Mouse (Mus musculus) embryonic facial prominence, embryonic 14.5 days (tissue): ENCODE data around the gene Anapc5. TPM values are rescaled to one million over a fixed set of nuclear protein-coding genes. Genes with fewer than 3 reads are reported as not detected.

Experiments used
- ATAC-seq: fragments of 200-750 bp; cut with Nextera tagmentation; 2 replicates; pipeline ENCODE4 v1.8.0; 2017; ENCODE audit warnings: low read depth, moderate number of reproducible peaks, moderate TSS enrichment
- DNase-seq: peaks from one replicate; pipeline ENCODE4 v3.0.0-alpha.2; 2015; ENCODE audit warnings: low spot score
- H3K27ac ChIP-seq: fragments of 300-500 bp; sonication (generic); replicated peaks from 2 replicates; pipeline ENCODE4 v1.5.1; 2014; ENCODE audit warnings: low read depth, mild to moderate bottlenecking, low read length, moderate library complexity
- H3K27me3 ChIP-seq: fragments of 300-500 bp; sonication (generic); replicated peaks from 2 replicates; pipeline ENCODE4 v1.6.1; 2014; ENCODE audit warnings: low read length; ENCODE audit not compliant: control insufficient read depth, insufficient read depth
- H3K36me3 ChIP-seq: fragments of 300-500 bp; sonication (generic); 2 replicates; pipeline ENCODE4 v1.6.1; 2014; ENCODE audit warnings: low read length, mixed read lengths; ENCODE audit not compliant: control insufficient read depth, insufficient read depth
- H3K4me1 ChIP-seq: fragments of 300-500 bp; sonication (generic); 2 replicates; pipeline ENCODE4 v1.6.1; 2014; ENCODE audit warnings: antibody characterized with exemption, low read length; ENCODE audit not compliant: control insufficient read depth, insufficient read depth
- H3K4me2 ChIP-seq: fragments of 300-500 bp; sonication (generic); 2 replicates; pipeline ENCODE4 v1.6.1; 2014; ENCODE audit warnings: low read depth, mild to moderate bottlenecking, low read length, moderate library complexity, mixed read lengths
- H3K4me3 ChIP-seq: fragments of 300-500 bp; sonication (generic); 2 replicates; pipeline ENCODE4 v1.5.1; 2014; ENCODE audit warnings: low read depth, mild to moderate bottlenecking, low read length
- H3K9ac ChIP-seq: fragments of 300-500 bp; sonication (generic); 2 replicates; pipeline ENCODE4 v1.6.1; 2014; ENCODE audit warnings: low read depth, mild to moderate bottlenecking, low read length, moderate library complexity, mixed read lengths
- H3K9me3 ChIP-seq: fragments of 300-500 bp; sonication (generic); 2 replicates; pipeline ENCODE4 v1.6.1; 2016; ENCODE audit warnings: low read length; ENCODE audit not compliant: control insufficient read depth
- WGBS: fragments of 180-500 bp; shearing (Covaris S2); extraction: QIAGEN DNeasy Blood & Tissue Kit; methylation state at CpG from one replicate; pipeline ENCODE4 v1.1.7; 2014; 5-methylcytosine and 5-hydroxymethylcytosine counted together
- polyA plus RNA-seq: library from polyadenylated mRNA; unstranded; fragments of >200 nt; fragmentation: Nextera tagmentation; extraction: Ambion mirVana; gene quantifications from 2 replicates; pipeline ENCODE4 v1.2.1, GENCODE M21; 2014

Gene Anapc5
- polyA plus RNA-seq, 1 experiment from 2014 or later: 367 TPM

DNA sequence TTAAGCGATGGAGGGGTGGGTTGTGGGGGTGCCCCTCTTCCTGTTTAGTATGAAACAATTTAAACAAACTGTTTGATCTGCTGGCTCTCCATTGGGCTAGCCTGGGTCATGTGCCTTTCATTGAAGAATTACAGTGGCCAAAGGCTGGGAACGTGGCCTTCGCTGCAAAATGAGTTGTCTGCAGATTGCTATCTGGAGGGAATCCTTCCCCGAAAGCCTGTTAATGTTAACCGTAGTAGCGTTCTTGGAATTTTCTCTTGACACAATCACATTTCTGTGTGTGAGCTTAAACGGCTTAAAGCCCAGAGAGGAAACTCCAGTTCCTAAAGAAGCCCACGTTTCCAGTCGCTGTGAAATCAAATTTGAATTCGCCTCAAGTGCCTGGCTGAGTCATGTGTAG, 11.9 kb upstream of the Anapc5 start:
- Histone ChIP-seq H3K36me3 (no peaks in the 10 kb centered on the region), H3K9me3 (0 out of 2 replicates have a peak, but pooled peaks cover 3% of the 10 kb centered on the region), H3K27ac (no peak overlapping the region), H3K4me3 (no peak overlapping the region), H3K27me3 (no peaks in the 10 kb centered on the region), H3K9ac (no peak overlapping the region), H3K4me2 (no peak overlapping the region), H3K4me1 (no peaks in the 10 kb centered on the region)
- DNase-seq (no peak), ATAC-seq (no peak)
- WGBS: 78% methylated on average over 10 of the region's 10 CpGs

DNA sequence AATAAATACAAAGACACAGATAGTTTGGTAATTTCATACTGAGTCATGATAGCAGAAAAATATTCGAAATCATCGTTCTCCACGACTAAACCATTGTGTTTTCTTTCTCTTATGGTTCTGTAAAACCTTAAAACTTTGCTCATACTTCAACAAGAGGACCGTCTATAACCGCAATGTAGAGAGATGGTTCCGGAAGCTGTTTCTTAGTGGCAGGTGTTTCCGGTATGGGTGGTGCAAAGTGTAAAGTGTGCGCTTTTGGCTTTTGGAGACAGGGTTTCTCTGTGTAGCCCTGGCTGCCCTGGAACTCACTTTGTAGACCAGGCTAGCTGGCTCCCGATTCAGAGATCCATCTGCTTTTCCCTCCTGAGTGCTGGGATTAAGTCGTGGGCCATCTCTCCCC, 11.4 kb upstream of the Anapc5 start:
- no peak for DNase-seq
- Histone ChIP-seq H3K27me3 (no peaks in the 10 kb centered on the region), H3K36me3 (no peaks in the 10 kb centered on the region), H3K9ac (no peak overlapping the region), H3K4me3 (no peak overlapping the region), H3K4me1 (no peaks in the 10 kb centered on the region), H3K27ac (no peak overlapping the region), H3K4me2 (no peak overlapping the region), H3K9me3 (0 out of 2 replicates have a peak, but pooled peaks cover under 1% of the 10 kb centered on the region)
- no peak for ATAC-seq
- 87% methylated on average over 10 of the region's 10 CpGs for WGBS

DNA sequence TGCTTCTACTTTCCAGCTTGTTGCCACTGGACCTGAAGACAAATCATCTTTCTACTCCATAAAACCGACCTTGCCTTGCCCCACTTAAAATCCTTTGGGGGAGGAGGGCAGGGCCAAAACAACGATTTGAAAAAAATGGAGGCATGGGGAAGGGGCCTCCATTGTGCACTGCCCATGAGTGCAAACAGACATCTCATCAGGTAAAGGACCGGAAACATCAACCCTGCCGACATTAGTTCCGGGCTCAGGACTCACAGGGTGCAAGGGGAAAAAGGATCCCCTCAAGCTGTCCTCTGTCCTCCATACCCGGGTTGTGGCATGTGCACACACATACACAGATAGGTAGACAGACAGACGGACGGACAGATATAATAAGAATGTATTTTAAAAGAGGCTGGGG, 4.0 kb upstream of the Anapc5 start:
- H3K9ac ChIP-seq: no peak overlapping the region
- H3K27me3 ChIP-seq: no peaks in the 10 kb centered on the region
- WGBS: 82% methylated on average over 8 of the region's 8 CpGs
- H3K4me2 ChIP-seq: no peak overlapping the region
- H3K36me3 ChIP-seq: no peaks in the 10 kb centered on the region
- H3K4me3 ChIP-seq: no peak overlapping the region
- no peak overlapping the region for H3K27ac ChIP-seq
- ATAC-seq: no peak
- 0 out of 2 replicates have a peak, but pooled peaks cover 2% of the 10 kb centered on the region for H3K4me1 ChIP-seq
- no peaks in the 10 kb centered on the region for H3K9me3 ChIP-seq
- DNase-seq: no peak

DNA sequence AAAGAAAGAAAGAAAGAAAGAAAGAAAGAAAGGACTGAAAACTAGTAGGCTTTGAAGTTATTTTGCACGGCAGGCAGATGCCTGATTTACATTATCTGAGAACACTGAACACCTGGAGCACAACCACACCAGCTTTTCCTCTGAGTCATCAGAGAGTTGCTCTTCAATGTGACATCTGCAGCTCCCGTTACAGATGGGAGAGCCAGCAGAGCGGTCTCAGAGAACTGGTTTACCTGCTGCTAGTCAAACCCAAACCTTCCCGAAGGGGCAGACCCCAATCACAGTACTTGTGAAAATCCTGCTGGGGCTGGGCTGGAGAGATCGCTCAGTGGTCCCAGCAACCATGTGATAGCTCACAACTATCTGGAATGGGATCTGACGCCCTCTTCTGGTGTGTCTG, 3.3 kb upstream of the Anapc5 start:
- DNase-seq: peak; percentile 32
- Histone ChIP-seq H3K4me2 (no peak overlapping the region), H3K4me3 (no peak overlapping the region), H3K36me3 (peaks cover 2% of the 10 kb centered on the region; the same call in 1 of the 2 replicates), H3K27ac (no peak overlapping the region), H3K9me3 (no peaks in the 10 kb centered on the region), H3K9ac (no peak overlapping the region), H3K27me3 (no peaks in the 10 kb centered on the region), H3K4me1 (peaks cover 9% of the 10 kb centered on the region; the same call in 1 of the 2 replicates)
- WGBS: 54% methylated on average over 6 of the region's 6 CpGs
- ATAC-seq: no peak

GRCm38 (mm10) chr5:122823976-122824375, 2.8 kb upstream of the Anapc5 start:
- H3K27me3 ChIP-seq: no peaks in the 10 kb centered on the region
- H3K36me3 ChIP-seq: peaks cover 6% of the 10 kb centered on the region; the same call in 1 of the 2 replicates
- no peaks in the 10 kb centered on the region for H3K9me3 ChIP-seq
- no peak overlapping the region for H3K4me2 ChIP-seq
- peaks cover 11% of the 10 kb centered on the region; the same call in 1 of the 2 replicates for H3K4me1 ChIP-seq
- no peak overlapping the region for H3K4me3 ChIP-seq
- DNase-seq (no peak), ATAC-seq (no peak)
- H3K27ac ChIP-seq: no peak overlapping the region
- WGBS: 55% methylated on average over 1 of the region's 1 CpGs
- no peak overlapping the region for H3K9ac ChIP-seq

GRCm38 (mm10) chr5:122822441-122822840, 1.3 kb upstream of the Anapc5 start:
- no peak overlapping the region for H3K9ac ChIP-seq
- DNase-seq: no peak
- WGBS: 91% methylated on average over 4 of the region's 4 CpGs

DNA sequence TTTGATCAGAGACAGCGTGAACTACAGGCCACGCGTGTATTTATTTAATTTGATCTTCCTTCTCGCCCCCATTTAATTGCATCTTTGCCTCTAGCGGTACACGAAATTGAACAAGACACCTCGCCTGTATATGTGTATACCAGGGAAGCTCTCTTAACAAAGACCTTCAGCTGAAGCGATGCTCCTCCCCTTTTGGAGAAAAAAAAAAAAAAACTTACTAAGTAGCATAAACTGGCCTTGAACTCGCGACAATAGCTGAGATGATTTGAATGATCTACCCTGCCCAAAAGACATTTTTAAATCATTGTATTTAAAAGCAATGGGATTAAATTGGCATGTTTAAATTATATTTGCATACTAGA, 366 bp upstream of the Anapc5 start:
- H3K4me1 ChIP-seq: peaks cover 11% of the 10 kb centered on the region; the same call in 1 of the 2 replicates
- H3K36me3 ChIP-seq: peaks cover 30% of the 10 kb centered on the region
- DNase-seq (no peak), ATAC-seq (peak; percentile 45; the same call in 1 of the 2 replicates)
- peak overlapping the region; percentile 74 for H3K4me3 ChIP-seq
- H3K9ac ChIP-seq: peak overlapping the region; percentile 88
- H3K4me2 ChIP-seq: peak overlapping the region; percentile 59
- H3K9me3 ChIP-seq: no peaks in the 10 kb centered on the region
- no peaks in the 10 kb centered on the region for H3K27me3 ChIP-seq
- WGBS: under 1% methylated on average over 10 of the region's 10 CpGs
- H3K27ac ChIP-seq: peak overlapping the region; percentile 95

More at GRCm38 (mm10) chr5:122822441-122822840, 1.3 kb upstream of the Anapc5 start:
- no peak overlapping the region for H3K4me2 ChIP-seq
- peaks cover 11% of the 10 kb centered on the region; the same call in 1 of the 2 replicates for H3K4me1 ChIP-seq
- H3K27me3 ChIP-seq: no peaks in the 10 kb centered on the region
- no peak for ATAC-seq
- H3K9me3 ChIP-seq: no peaks in the 10 kb centered on the region
- H3K27ac ChIP-seq: no peak overlapping the region
- no peak overlapping the region for H3K4me3 ChIP-seq
- H3K36me3 ChIP-seq: peaks cover 21% of the 10 kb centered on the region

DNA sequence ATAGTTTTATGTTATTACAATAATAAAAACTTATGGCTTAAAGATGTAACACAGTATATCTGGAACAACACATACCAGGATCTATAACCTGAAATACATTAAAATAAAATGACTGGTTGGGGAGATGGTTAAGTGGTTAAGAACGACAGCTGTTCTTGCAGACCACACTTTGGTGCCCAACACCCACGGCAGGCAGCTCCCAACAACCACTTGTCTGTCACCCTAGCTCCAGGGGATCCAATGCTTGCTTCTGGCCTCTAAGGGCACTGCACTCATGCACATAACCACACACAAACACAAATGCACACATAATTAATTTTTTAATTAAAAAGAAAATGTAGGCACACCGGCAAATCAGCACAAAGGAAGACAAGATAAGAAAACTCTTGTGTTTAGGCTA, 8.4 kb downstream of the Anapc5 start:
- no peaks in the 10 kb centered on the region for H3K9me3 ChIP-seq
- WGBS: 82% methylated on average over 3 of the region's 3 CpGs
- H3K27me3 ChIP-seq: no peaks in the 10 kb centered on the region
- H3K4me3 ChIP-seq: no peak overlapping the region
- H3K36me3 ChIP-seq: peaks cover 90% of the 10 kb centered on the region
- ATAC-seq (no peak), DNase-seq (no peak)
- H3K4me2 ChIP-seq: no peak overlapping the region
- no peaks in the 10 kb centered on the region for H3K4me1 ChIP-seq
- no peak overlapping the region for H3K9ac ChIP-seq
- H3K27ac ChIP-seq: no peak overlapping the region

DNA sequence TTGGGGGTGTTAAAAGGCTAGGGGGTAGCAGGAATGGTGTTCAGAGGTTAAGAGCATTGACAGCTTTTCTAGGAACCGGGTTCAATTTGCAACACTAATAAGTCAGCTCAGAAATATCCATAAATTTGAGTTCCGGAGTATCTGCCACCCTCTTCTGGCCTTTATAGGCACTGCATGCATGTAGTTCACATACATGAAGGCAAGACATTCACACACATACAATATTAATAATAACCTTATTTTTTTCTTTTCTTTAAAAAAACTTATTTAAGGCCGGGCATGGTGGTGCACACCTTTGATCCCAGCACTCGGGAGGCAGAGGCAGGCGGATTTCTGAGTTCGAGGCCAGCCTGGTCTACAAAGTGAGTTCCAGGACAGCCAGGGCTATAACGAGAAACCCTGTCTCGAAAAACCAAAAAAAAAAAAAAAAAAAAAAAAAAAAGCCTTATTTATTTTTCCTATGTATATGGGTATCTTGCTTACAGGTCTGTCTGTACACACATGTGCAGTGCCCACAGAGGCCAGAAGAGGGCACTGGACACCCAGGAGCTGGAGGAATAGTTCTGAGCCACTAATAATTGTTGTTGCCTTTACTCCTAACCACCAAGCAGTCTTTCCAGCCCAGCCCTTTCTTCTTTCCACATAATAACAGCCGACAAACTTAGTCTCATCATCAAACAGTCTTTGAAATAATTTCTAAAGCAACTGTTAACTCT, 9.6 kb downstream of the Anapc5 start:
- Histone ChIP-seq H3K9me3 (no peaks in the 10 kb centered on the region), H3K4me2 (no peak overlapping the region), H3K36me3 (peaks cover 90% of the 10 kb centered on the region), H3K27ac (no peak overlapping the region), H3K4me3 (no peak overlapping the region), H3K27me3 (no peaks in the 10 kb centered on the region), H3K4me1 (no peaks in the 10 kb centered on the region), H3K9ac (no peak overlapping the region)
- ATAC-seq (no peak), DNase-seq (peak; percentile 59)
- 89% methylated on average over 9 of the region's 9 CpGs for WGBS
